8 mouse cellular contexts compared by ENCODE assay signal in genomic region chr15:84313566-84313878, GRCm38 (mm10). TPM values are rescaled to one million over a fixed set of nuclear protein-coding genes. Genes with fewer than 3 reads are reported as not detected.
A peak's percentile ranks its signal among the peaks of the same experiment; 100 is the strongest.
DNase-seq lines count a peak whose midpoint lies in the region; ATAC-seq lines count a peak whose summit lies in the region.

No protein-coding gene starts in this region.

- H3K4me1 ChIP-seq in forebrain, embryonic 10.5 days, result peaks cover 63% of the 10 kb centered on the region
- peaks cover 32% of the 10 kb centered on the region for H3K4me1 ChIP-seq in forebrain, embryonic 16.5 days (replicated peaks; ENCODE audit: control insufficient read depth, insufficient read depth, low read length)

- H3K9ac ChIP-seq in forebrain, embryonic 16.5 days (replicated peaks; ENCODE audit: low read depth, low read length), result no peak overlapping the region

- H3K4me3 ChIP-seq in forebrain, embryonic 10.5 days, result no peak overlapping the region
- no peak overlapping the region for H3K4me3 ChIP-seq in forebrain, embryonic 16.5 days (replicated peaks; ENCODE audit: low read length)

- no peak for ATAC-seq in forebrain, embryonic 16.5 days
- ATAC-seq in inflammation-experienced regulatory T-cells, adult 6 months, result peak; percentile 75

- H3K9me3 ChIP-seq in forebrain, embryonic 10.5 days, result 0 out of 2 replicates have a peak, but pooled peaks cover 3% of the 10 kb centered on the region
- H3K9me3 ChIP-seq in forebrain, embryonic 16.5 days (ENCODE audit: control insufficient read depth, low read length), result no peaks in the 10 kb centered on the region; the same call in 1 of the 2 replicates

- H3K36me3 ChIP-seq in forebrain, embryonic 10.5 days (replicated peaks), result no peaks in the 10 kb centered on the region
- H3K36me3 ChIP-seq in forebrain, embryonic 16.5 days (ENCODE audit: control insufficient read depth, insufficient read depth), result no peaks in the 10 kb centered on the region

- peaks cover 47% of the 10 kb centered on the region for H3K27me3 ChIP-seq in forebrain, embryonic 10.5 days (ENCODE audit: poor library complexity, severe bottlenecking)
- no peaks in the 10 kb centered on the region for H3K27me3 ChIP-seq in forebrain, embryonic 16.5 days (replicated peaks; ENCODE audit: control insufficient read depth, insufficient read depth, low read length)

- no peak for DNase-seq in forebrain, embryonic 10.5 days (ENCODE audit: extremely low spot score, low spot score)
- DNase-seq in CD4-positive helper T cell, adult 2 months (ENCODE audit: low read depth, low spot score), result peak; percentile 67
- peak; percentile 75 for DNase-seq in naive thymus-derived CD4-positive, alpha-beta T cell, adult 2 months (ENCODE audit: low read depth)
- DNase-seq in ovary, adult 18-20 months (ENCODE audit: low spot score), result no peak
- no peak for DNase-seq in frontal cortex, adult 2 months (ENCODE audit: extremely low spot score in 1 of 2, low spot score in 1 of 2)
- DNase-seq in cerebellum, adult 9-11 months, result no peak

- H3K27ac ChIP-seq in forebrain, embryonic 10.5 days, result peak overlapping the region; percentile 54
- H3K27ac ChIP-seq in forebrain, embryonic 16.5 days (ENCODE audit: low read length), result no peak overlapping the region

- H3K4me2 ChIP-seq in forebrain, embryonic 16.5 days (ENCODE audit: low read length), result no peak overlapping the region

- 29% methylated on average over 9 of the region's 9 CpGs for WGBS in forebrain, embryonic 10.5 days
- WGBS in forebrain, embryonic 16.5 days, result 32% methylated on average over 9 of the region's 9 CpGs

RNA-seq across cellular contexts. Expression of gene Parvg, which starts 10.3 kb away (rescaled TPM):
- polyA plus RNA-seq in forebrain, embryonic 10.5 days (2016; fragmentation: Nextera tagmentation; extraction: Ambion mirVana), result 1.0 TPM in 2 replicates
- 0.84 and 1.0 TPM in 2 replicates for polyA plus RNA-seq in forebrain, embryonic 16.5 days (2015; fragmentation: Nextera tagmentation; extraction: Ambion mirVana)
- polyA plus RNA-seq in inflammation-experienced regulatory T-cells, adult 6 months (2017; shearing (Covaris generic)), result 10 to 100 TPM; 77.7 to 87.6 (median 81.4) TPM
- 5.0 and 5.4 TPM in 2 replicates for polyA plus RNA-seq in frontal cortex, adult 2 months (2012; rRNA removed)

Comparison
In these comparisons a context has a peak if more than half of its experiments do, and no peak if none do; other contexts are left out.
1. DNase-seq: peak in CD4-positive helper T cell, adult 2 months (single experiment) and naive thymus-derived CD4-positive, alpha-beta T cell, adult 2 months (single experiment); none in forebrain, embryonic 10.5 days (single experiment), ovary, adult 18-20 months (single experiment), frontal cortex, adult 2 months (0 of 2) and cerebellum, adult 9-11 months (single experiment).
2. RNA of gene Parvg, which starts 10.3 kb away (polyA plus RNA-seq): 77.7 to 87.6 TPM in inflammation-experienced regulatory T-cells, adult 6 months; 5.0 to 5.4 TPM in frontal cortex, adult 2 months, 1.0 TPM in forebrain, embryonic 10.5 days and 0.84 to 1.0 TPM in forebrain, embryonic 16.5 days; every median in the first group is over 10 times any median in the second.